Mouse (Mus musculus): ENCODE measurements around the gene Ptprt.

Gene Ptprt

GRCm38 (mm10) chr2:161527192-161527591, 1133.8 kb downstream of the Ptprt start:
- DNase-seq (ENCODE audit: low spot score) = no peak

- no peak for DNase-seq (ENCODE audit: low spot score)
Observed at GRCm38 (mm10) chr2:161519671-161520070, 1141.3 kb downstream of the Ptprt start.

GRCm38 (mm10) chr2:161516921-161517320, 1144.0 kb downstream of the Ptprt start:
- DNase-seq (ENCODE audit: low spot score) = no peak

GRCm38 (mm10) chr2:161513256-161513655, 1147.7 kb downstream of the Ptprt start:
- no peak for DNase-seq (ENCODE audit: low spot score)

GRCm38 (mm10) chr2:161511880-161512570, 1148.9 kb downstream of the Ptprt start:
- DNase-seq (ENCODE audit: low spot score) = peak; percentile 23

GRCm38 (mm10) chr2:161511101-161511759, 1149.7 kb downstream of the Ptprt start:
- no peak for DNase-seq (ENCODE audit: low spot score)

GRCm38 (mm10) chr2:161499097-161499899, 1161.6 kb downstream of the Ptprt start:
- DNase-seq (ENCODE audit: low spot score) = no peak

- no peak for DNase-seq (ENCODE audit: low spot score)
Observed at GRCm38 (mm10) chr2:161498449-161499096, 1162.4 kb downstream of the Ptprt start.

- no peak for DNase-seq (ENCODE audit: low spot score)
Observed at GRCm38 (mm10) chr2:161481741-161482140, 1179.2 kb downstream of the Ptprt start.

GRCm38 (mm10) chr2:161480445-161480844, 1180.5 kb downstream of the Ptprt start:
- DNase-seq (ENCODE audit: low spot score) = no peak
